Mouse (Mus musculus) CD4-positive, CD25-positive, alpha-beta regulatory T cell, adult 2 months (primary cell): ENCODE measurements around the gene S1pr1.
A peak's percentile ranks its signal among the peaks of the same experiment; 100 is the strongest.

Experiments used
- DNase-seq: peaks from one replicate; pipeline ENCODE4 v3.0.0-alpha.2; 2012; ENCODE audit warnings: low read depth, low spot score

The S1pr1 gene

DNA sequence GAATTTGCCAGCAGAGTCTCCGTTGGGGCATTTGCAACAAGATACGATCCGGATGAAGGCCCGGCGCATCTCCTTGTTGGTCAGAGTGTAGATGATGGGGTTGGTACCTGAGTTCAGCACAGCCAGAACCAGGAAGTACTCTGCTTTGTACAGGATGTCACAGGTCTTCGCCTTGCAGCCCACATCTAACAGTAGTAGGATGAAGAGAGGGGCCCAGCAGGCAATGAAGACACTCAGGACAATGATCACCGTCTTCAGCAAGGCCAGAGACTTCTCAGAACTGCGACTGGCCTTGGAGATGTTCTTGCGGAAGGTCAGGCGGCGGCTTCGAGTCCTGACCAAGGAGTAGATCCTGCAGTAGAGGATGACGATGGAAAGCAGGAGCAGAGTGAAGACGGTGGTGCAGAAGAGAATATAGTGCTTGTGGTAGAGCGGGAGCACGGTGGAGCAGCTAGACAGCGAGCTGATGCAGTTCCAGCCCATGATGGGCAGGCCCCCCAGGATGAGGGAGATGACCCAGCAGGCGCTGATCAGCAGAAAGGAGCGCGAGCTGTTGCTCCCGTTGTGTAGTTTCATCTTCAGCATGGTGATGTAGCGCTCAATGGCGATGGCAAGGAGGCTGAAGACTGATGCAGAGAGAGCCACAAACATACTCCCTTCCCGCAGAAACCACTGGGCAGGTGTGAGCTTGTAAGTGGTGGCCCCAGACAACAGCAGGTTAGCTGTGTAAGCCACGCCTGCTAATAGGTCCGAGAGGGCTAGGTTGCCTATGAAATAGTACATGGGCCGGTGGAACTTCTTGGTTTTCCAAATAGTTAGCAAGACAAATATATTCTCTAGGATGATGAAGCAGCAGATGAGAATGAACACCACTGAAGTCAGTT is 2.7 kb downstream of the S1pr1 start:
- peak; percentile 68 for DNase-seq

DNA sequence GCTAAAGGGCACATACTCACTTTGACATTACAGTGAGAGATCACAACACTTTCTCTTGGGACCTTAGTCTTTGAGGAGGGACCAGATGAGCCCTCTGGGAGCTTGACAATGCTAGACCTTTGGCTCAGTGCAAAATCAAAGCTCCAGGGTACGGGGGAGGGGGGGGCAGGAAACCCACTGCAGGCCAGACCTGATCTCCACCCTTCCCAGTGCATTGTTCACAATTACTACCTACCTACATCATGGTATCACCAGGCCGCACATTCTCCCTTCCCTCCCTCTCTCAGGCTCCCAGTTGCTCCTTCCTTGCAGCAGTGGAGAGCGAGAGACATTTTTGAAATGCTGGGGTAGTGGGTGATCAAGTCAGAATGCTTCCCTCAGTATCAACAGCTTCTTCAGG is 3.5 kb downstream of the S1pr1 start:
- peak; percentile 61 for DNase-seq

DNA sequence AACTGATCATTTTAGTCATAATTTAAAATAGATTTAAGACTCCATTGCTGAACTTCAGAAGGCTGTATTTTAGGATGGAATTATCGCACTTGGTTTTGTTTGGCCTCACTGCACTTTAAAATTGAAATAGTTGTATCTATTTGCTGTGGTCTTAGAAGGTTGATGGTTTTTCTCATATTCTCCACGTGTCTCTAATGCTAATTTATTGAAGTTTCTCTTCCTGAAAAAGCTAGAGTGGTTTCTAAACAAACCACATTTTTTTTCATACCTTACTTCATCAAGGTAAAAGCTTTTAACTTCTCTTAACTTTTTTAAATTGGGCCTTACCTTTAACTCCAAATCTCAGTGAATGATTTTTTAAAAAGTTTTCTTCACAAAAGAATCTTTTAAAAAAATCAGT is 4.8 kb downstream of the S1pr1 start:
- DNase-seq: no peak

DNA sequence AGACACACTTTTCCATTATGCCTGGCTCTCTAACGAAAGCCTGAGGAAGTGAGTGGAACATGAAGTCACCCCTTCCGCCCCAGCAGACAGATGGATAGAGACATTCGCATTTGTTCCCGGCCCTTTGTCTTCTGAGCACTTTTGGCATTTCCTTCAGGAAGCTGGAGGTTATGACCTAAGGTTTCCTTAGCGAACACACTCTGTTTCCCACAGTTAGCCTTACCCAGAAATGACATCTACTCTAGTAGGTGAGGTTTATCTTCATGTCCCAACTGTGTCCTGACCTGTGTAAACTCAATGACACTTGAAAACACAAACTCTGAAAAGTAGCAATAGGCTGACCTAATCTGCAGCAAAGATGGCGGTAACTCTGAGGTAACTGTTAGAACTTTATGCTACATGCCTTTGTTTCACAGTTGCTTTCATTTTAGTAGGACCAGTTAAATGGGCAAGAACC is 5.7 kb downstream of the S1pr1 start:
- peak; percentile 45 for DNase-seq

DNA sequence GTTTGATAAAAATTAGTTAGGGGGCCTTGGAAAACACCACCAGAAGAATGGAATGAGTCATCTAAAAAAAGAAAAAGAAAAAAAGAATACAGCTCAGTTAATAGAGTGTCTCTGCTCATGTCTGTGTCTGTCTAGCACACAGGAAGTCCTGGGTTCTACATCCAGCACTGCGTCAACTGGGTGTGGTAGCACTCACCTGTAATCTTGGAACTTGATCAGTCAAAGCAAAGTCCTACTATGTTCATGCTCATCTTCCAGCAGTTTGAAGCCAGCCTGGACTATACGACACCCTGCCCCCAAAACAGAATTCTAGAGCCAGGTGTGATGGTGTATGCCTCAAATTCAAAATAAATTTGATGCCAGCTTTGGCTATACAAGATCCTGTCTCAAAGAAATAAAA is 8.1 kb downstream of the S1pr1 start:
- DNase-seq: peak; percentile 59

DNA sequence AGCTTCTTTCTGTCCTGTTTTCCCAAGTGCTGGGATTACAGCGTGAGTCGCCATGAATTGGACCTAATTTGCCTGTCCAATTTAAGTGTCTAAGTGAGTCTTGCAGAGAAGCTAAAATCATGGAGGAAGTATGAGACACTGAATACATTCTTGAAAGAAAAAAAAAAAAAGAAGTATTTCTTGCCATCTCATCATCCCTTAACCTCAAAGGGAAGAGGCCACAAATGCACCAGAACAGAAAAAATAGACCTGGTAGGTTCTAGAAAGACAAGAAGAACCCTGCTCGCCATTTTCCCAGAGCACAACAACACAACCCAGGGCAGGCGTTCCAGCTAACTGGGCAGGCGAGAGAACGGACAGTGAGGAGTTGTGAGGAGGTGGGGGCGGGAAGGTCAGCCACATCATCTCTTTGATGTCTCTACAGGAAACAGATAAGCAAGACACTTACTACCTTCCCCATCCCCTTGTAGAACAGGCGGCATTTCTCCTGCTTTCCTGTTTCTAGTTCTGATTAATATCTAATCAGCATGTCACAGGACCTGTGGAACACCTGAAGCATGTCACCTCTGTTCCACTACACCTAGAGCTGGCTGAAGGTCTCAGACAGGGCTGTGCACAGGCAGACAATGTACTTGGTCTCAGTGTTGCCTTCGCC is 10.5 kb downstream of the S1pr1 start:
- DNase-seq: peak; percentile 46

DNA sequence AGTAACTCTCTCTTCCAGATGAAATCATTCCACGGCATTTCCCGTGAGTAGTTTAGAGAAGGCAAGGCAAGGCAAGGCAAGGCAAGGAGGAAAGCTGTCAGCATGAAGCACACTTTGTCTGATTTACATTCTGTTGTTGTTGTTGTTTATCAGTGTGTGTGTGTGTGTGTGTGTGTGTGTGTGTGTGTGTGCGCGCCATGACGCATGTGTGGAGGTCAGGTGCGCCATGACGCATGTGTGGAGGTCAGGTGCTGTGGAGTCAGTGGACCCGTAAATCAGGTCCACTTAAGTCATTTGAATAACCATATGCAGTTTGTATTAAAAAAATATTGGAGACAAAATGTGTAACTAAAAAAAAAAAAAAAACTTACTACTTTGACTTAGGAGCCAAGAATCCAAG is 11.2 kb downstream of the S1pr1 start:
- no peak for DNase-seq

DNA sequence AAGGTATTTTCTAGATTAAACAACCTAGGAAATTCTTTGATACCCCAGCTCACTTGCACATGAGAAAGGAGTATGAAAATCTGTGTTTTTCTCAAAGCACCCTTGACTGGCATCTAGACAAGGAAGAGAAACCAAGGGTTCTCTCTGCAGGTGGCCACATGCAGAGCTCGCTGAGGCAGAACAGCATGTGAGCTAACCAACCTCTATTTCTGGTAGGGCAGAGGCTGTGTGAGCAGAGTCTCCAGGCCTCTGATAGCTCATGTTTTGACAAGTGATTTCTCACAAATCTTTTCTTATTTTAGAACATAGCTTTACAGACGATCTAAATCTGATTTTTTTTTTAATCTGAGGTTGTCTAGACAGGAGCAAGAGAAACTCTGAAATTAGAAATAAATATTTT is 12.8 kb downstream of the S1pr1 start:
- DNase-seq: no peak

DNA sequence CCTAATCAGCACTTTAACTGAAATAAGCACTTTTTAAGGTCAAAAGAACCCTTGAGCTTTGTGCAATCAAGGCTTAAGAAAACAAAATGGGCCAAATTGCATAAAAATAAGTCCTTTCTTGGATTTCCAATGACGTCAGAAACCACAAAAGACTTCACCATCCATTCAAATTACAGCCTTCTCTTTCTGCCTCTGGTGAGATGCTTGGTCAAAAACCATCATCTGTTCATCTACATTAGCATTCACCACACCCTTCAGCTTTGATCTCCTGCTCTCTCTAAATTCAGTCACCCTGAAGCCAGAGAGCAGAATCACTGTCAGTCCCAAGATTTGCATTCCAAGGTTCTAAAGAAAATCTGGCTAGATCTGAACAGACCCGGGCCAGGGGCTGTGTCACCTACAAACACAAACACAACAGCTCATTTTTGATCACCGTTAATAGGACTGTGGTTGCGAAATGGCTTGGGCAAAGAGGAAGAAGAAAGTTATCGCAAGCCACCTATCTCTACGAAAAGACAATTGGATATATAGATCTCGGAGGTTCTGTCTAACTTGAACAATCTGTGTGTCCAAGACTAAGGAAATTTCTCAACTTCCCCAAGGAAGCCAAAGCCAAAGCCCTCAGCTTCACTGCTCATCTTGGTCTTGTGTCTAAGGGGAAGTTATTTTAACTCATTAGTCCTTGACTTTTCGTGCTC is 19.5 kb downstream of the S1pr1 start:
- DNase-seq: peak; percentile 50

DNA sequence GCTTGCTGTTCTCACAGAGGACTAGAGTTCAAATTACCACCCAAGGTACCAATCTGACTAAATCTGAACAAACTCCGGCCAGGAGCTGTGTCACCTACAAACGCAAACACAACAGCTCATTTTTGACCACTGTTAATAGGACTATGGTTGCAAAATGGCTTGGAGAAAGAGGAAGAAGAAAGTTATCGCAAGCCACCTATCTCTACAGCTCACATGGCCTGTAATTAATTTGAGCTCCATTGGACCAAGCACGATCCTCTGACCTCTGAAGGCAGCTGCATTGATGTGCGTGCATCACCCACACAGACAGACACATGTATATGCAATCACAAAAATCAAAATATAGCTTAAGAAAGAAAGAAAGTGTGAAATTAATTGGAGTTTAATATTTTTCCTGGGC is 20.7 kb downstream of the S1pr1 start:
- DNase-seq: no peak

DNA sequence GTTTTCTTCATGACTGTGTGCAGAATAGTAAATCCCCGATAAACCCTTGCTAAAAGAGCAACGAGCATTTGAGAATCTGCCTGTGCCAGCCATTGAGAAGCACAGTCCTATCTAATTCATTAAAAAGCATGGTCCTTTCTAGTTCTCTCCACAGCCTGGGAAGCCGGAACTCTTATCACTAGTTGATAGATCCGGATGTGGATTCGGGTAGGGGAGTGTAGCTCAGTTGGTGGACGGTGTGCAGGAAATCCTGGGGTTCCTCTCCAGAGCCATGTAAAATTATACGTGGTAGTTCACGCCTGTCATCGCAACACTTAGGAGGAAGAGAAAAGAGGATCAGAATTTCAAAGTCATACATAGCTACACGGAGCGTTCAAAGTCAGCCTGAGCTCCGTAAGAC is 21.5 kb downstream of the S1pr1 start:
- DNase-seq: peak; percentile 50

DNA sequence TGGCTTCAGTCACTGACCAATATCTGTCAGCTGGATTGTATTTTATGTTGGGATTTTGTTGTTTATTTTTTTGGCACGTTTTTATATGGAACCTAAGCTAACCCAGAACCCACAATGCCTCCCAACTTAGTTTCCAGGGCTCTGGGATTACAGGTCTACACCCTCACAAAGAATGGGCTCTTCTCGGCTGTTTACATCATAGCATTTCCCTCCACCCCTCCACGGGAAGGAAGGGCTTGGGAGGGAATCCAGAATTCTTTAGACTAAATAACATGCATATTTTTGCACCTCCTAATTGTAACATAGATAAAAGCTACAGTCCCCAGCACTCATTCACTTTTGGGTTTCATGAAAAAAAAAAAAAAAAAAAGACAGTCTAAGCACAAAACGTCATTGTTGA is 22.0 kb downstream of the S1pr1 start:
- no peak for DNase-seq

DNA sequence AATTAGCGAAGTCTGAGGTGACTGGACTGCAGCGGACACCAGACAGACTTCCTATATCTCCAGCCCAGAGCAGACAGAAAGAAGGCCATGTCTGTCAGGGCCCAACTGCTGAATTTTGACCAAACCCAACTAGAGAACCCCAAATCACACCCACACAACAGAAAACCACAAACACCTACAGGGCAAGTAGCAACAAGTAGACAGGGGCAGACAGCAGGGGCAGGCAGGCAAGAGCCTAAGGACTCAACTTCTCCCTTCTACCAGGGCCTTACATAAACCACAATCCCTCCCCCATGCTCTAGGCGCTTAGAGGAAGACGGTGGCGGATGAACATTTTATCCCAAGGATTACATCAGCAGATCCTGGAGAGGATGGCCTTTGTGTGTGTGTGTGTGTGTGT is 22.5 kb downstream of the S1pr1 start:
- peak; percentile 51 for DNase-seq

DNA sequence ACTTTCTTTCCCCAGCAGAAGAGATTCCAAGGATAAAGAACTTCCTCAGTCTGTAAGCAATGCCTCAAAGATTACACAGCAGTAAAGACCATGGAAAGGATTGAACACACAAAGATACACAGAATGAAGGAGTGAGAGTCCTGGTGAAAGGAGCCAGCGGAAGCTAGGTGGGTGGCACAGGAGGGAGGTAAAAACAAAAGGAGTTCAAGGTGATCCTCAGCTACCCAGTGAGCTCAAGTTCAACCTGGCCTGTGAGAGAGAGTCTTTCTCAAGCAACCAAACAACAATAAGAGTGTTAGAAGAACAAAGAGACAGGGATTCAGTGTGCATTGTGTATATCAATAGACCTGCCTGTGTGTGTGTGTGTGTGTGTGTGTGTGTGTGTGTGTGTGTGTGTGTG is 25.0 kb downstream of the S1pr1 start:
- no peak for DNase-seq

DNA sequence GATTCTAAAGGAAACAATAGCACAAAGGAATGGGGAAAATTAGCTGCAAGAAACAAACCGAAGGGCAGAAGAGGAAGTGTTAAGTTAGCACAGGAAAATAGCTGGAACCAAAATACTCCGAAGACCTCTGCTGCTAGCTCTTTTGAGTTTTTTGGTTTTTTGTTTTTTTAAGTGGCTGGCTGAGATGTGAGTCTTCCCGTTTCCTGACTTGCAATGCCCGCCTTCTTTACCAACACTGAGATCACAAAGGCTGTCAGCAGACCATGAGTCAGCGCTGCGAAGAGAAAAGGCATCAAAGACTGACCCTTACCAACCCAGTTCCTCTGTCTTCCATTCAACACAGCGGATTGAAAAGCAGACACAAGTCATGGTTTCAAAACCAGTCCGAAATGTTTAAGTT is 25.5 kb downstream of the S1pr1 start:
- DNase-seq: peak; percentile 59

DNA sequence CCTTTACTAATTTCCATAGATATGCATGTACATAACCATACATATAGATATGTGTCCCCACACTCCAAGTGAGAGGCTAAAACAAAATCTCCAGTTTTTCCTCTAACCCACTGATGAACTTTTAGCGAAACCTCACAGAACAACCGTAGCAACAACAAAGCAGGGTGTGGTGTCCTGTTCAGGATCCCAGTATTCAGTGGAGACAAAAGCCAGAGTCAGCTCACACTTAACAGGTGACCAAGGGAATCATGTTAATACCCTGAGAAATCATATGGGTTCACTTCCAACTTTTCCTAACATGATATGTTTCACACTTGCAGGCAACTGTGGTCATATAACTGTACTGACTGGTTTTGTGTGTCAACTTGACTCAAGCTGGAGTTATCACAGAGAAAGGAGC is 27.1 kb downstream of the S1pr1 start:
- no peak for DNase-seq

DNA sequence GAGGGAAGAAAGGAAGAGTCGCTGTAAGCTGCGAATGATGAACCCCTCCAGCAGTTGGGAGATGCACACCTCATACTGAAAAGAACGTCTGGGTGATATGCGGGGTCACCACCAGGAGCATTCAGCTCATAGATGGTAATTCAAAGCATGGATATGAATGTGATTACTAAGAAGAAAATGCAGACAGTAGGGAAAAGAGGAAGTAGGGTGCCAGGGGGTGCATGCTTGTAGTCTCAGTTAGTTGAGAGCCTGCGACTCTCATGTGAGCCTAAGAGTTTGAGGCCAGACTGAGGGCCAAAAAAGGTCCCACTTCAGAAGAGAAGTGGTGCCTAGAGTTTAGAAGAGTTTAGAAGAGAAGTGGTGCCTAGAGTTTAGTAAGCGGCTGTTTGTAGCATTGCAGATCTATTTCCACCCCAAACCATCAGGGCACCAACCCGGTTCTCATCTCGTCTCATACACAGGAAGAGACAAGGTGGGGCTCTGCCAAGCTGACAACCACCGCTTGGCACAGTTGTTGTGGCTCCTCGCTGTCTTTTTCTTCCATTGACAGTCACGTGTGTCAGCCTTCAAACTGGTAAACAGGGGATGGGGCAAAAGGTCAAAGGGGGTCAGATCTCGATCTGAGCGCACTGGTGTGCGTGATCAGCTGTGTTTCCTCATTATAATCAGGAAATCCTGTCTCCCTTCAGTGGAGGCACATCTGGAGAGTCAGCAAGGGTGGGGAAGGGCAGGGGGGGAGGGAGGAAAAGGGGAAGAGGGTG is 32.4 kb downstream of the S1pr1 start:
- DNase-seq: peak; percentile 90

DNA sequence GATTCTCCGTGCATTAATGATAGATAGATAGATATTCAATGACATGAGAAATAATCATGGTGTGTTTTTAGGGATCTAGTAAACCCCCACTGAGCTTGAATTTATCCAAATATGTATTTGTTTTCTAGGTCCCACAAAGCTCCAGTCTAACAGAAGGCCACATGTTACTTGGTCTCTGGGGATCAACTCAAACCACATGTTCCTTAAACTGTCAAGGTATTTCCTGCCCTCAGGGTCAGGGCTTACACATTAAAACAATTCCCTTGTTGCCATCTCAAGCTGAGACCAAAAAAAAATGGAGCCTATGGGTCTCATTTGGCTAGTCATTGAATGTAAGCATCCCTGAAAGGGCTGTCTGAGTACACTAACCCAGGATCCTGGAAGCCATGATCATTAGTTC is 33.7 kb downstream of the S1pr1 start:
- DNase-seq: no peak

DNA sequence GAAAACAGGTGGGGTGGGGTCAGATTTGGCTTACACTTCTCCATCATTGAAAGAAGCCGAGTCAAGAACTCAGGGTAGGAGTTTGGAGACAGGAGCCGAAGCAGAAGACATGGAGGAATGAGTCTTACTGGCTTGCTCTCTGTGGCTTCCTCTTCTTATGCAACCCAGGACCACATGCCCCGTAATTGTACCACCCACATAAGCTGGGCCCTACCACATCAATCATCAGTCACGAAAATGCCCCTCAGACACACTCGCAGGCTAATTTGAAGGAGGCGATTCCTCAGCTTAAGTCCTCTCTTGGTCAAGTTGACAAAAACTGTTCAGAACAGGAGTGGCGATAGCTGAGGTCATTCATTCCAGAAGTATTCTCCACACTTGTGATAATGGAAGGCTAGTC is 35.9 kb downstream of the S1pr1 start:
- peak; percentile 34 for DNase-seq

DNA sequence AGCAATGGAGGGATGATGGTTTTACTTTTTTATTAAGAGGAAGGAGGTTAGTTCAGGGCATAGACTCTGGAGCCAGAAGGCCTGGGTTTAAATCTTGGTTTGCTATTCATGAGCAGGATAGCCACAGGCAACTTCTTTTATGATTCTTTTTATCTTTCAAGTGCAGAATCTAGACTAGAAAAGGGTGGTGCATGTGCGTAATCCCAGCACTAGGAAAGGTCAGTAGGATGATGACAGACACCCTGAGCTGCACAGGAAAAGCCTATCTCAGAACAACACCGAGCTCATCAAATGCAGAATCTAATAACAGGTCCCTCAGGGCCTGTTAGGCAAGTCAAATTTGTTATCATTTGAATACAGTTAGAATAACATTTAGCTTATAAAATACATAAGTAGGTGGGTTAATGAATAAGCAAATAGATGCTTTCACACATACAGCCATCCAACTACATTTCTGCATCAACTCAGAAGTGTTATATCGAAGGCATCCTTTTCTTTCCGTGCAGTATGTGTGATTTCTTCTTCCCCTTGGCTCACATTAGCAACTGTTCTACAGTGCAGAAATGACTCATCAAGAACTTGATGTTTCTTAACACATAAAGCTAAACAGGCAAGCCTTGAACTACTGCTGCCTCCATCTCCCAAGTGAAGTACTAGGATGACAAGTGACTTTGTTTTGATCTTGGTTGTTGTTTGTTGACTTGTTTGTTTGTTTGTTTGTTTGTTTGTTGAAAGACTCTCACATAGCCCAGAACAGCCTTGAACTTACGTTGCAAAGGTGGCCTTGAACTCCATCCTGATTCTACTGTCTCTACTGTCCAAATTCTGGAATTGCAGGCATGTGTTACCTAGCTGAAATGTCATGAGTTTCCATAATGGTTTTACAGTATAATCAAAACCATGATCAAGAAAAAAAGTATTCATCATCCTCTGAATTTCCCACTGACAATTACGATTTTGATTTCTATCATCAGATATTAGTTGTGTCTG is 39.0 kb downstream of the S1pr1 start:
- DNase-seq: peak; percentile 52

DNA sequence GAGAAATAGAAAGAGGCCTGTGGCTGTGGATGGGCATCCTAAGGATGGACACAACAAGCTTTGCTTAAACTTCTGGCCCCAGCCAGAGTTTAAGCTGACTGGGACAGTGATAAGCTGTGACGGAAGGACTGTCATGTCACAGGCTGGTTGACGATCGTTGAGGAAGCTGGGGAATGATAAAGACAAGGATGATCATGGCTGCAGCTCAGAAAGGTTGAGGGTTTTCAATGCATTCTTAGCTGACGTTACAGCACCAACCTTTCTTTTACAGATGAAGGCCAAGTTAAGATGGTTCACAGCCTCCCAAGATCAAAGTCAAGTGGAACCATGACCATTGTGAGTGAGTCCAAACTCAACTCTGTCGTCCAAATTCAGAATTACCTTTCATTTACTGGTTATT is 40.2 kb downstream of the S1pr1 start:
- no peak for DNase-seq
